Mouse (Mus musculus): ENCODE measurements at regions not wholly inside any gene's neighbourhood (a gene's known extent, or its start where the extent isn't known, plus 50 kb on each side); places are given as distances from the start of the nearest gene placed in this dataset.
"Not testable (repeated sequence)": the region's sequence is repeated elsewhere in the genome, so short reads cannot be mapped to it uniquely, and the experiment has no call there.

DNA sequence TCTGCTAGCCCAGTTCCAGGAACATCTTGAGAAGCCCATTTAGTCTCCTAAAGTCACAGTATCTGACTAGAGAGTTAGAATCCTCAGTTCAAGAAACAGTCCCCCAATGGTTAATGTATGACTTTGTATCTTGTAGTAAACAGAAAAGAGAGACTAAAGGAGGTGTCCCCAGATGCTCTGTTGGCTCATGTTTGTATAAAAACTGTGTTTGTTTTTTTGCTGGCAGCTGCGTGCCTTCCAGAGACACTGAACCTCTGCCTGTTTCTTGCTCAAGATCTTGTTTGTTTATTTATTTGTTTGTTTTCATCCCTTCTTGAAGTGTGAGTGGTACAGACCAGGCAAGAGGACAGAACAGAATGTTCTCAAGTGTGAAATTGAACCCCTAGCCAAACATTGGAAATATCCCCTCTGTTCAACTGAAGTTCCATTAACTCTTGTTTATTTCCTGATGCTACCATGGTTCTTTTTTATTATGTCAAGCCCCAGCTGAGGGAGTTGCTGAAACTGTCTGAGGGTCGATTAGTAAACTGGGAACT is 451.3 kb upstream of the Ube2e3 start:
- DNase-seq = no peak

DNA sequence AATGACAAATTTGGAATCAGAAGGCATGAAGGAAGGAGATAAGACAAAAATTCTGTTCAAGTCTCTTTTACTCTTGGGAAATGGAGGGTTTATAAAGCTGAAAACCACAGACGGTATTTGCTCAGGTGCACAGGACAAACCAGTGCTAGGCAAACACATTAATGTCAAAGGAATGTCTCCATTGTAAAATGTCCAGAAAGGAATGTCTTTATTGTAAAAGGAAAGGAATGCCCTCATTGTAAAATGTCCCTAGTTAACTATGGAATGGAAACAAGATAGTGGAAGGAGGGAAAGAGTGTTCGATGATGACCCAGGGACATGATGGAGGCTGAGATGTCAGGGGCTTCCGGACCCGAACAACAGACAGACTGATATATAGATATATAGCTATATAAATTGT is 454.9 kb upstream of the Ube2e3 start:
- no peak for DNase-seq

DNA sequence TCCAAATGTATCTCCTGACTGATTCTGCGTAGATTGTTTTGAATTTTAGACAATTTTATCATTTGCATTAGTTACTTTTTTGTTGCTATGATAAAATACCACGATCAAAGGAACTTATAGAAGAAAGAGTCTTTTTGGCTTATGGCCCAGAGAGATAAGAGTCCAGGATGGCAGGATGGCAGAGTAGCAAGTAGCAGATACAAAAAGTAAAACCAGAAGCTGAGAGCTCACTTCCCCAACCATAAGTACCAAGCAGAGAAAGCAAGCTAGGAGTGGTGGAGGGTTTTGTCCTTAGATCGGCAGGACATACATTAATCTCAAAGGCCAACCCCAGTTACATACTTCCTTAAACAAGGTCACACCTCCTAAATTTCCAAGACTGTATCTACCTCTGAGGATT is 457.7 kb upstream of the Cwc22 start:
- no peak for DNase-seq

DNA sequence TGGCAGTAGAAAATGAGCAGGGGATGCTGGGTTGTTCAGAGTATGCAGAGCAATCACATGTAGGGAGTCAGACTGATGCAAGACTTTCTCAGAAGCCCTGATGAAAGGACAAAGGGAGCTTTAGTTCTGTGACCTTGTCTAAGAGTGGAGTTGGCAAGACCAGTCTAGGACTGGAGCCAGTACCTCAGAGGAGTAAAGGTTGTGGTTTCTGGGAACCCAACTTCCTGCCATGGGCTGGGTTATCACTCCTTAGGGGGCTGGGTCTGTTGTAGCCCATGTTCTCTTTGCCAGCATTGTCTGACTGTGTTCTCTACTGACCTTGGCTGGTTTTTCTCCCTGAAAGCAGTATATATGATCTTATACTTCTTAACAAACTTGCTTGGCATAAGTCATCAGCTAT is 453.1 kb upstream of the Cwc22 start:
- DNase-seq = no peak

DNA sequence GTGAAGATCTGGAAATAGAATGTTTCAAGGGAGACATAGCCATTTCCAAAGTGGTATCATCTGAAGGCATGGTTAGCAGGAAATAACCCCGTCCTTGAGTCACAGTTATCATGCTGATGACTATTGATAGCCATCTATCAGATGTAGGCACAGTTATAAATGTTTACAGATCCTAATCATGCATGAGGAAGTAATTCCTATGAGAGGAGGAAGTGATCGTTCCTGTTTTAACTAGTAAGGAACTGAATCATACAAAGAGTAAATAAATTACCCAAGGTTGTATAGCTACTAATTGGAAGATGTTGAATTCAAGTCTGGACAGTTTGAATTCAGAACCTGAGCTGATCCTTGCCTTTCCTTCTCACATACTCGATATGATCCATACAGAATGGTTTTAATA is 450.7 kb upstream of the Cwc22 start:
- DNase-seq = no peak

DNA sequence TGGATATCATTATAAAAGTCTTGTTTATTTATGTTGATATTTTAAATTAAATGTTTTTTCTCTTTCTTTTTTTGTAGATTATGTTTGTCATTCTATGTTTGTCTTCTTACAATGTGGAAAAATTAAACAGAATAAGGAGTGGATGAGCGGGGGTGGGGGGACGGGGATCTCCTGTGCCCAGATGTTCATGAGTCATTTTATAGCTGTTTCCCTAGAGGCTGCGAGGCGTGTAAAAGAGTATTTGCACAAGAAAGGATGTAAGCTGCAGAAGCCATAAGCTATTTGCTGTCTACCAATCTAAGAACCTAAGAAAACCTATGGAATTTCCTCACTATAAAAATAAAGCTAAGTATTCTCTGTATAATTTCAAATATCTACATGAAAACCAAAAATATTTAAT is 446.9 kb upstream of the Cwc22 start:
- no peak for DNase-seq

DNA sequence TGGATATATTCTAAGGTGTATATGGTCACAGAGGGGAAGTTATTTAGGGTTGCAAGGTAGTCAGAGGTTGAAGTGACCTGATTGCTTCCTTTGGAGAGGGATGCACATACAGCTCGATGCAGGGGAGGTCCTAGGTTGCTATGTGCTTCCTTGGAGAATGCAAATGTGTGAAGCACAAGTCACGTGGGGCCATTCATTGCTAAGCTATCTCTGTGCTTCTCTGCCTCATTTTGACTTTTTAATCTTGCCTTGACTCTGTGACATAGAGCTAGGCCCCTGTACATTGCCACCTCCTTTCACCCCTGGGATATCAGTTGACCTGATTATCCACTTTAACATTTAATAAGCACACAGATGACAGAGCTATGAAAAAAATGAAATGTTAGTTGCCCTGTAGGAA is 446.2 kb upstream of the Cwc22 start:
- no peak for DNase-seq

DNA sequence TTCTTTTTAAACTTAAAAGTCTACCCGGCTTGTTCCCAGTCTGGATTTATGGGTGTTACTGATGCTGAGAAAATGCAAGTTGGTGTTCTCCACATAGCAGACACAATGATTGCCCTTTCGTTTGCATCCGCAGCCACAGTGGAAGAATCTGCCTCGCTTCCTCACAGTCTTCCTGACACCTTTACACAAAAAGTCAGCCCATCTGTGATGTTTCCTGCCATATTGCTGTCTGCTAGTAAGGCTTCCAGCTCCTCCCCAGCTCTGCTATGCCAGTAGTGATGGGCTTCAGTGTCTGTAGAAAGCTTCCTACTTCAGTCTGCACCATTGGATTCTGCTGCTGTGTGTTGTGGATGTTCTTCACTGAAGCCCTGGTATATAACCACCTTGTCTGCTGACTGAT is 441.8 kb upstream of the Cwc22 start:
- DNase-seq = no peak

DNA sequence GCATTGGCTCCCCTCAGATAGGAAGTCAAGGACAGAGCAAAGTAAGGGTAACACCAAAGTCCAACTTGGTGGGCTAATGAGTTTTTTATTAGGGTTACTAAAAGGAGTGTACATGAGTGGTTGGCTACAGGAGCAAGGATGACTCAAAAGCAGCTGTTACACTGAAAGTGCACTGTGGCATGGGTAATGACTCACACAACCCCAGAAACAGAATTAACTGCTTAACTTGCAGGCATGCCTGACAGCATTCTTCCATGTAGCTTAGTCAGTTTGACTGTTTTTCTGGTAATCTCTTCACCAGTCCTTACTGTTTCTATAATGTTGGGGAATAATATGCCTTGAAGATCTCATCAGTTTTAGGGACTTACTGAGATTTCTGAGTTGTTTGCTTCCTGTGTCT is 435.1 kb upstream of the Cwc22 start:
- DNase-seq = no peak

DNA sequence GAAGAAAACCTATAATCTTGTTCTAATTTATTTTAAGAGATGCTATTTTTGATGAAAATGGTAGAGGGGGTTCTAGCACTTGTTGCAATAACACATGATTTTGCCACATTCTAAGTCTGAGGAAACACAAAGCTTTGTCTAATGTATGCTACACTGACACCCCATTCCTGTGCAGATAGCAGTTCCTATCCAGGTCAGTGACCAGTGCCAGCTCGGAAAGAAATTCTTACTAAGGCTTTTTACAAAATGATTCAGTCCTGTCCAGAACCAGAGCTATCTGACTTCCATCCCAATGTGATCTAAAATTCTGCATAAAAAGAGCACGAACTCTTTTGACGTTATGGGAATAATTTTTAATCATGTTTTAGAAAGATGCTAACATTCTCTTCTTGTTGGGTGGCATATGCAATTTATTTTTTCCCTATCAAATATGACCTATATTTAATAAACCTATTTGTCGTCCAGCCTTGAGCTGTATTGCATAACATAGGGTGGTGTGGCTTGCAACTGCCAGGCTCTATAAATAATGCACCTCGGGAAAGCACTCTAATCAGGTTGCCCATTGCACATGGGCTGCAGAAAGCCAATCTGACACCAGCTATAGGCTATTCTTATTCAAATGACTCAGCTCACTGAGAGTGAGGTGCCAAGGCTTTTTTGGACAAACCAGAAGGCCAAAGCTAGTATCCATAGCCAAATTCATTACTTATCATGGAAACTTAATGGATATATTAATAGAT is 385.7 kb upstream of the Cwc22 start:
- DNase-seq = no peak

DNA sequence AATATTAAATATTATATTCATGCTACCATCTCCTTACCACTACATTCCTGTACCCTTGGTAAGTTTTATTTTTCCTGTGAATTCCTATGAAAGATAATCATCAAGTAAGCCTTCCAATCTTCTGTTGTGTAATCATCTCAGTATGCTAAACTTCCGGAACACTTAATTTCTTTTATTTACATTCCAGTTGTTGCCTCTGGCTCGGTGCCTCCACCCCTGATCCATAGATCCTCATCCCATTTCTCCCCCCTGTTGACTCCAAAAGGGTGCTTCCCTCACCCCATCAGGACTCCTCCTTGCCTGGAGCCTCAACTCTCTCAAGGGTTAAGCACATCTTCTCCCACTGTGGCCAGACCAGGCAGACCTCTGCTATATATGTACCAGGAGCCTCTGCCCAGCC is 379.9 kb upstream of the Cwc22 start:
- DNase-seq = no peak

DNA sequence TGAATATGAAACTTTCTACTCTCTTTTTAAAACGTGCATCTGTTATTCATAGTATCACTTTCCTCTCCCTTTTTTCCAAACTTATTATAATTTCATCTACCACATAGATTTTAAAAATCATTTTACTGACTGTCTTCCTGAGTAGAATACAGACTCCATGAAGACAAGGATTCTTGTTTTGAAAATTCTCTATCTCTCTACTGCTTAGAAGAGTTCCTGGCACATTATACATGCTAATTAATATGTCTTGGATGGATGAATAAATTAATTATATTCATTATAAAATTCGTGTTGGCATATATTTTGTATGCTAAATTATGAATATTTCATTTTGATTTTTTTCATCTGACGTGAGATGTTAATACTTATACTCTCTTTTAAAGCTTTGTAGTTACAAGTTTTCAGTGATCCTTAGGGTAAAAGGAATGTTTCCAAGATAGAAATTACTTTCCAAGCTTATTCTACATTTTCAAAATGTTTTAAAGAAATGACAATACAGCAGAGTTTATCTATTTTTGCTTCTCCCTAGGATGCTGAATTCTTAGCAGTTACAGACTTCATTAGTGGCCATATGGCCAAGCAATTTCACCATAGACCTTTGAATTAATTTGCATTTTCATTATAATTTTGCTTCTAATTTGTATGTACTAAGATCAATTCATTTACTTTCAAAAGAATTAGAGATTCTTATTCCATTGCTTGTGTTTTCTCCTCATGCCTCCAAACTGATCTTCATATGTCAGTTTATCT is 376.2 kb upstream of the Cwc22 start:
- no peak for DNase-seq

DNA sequence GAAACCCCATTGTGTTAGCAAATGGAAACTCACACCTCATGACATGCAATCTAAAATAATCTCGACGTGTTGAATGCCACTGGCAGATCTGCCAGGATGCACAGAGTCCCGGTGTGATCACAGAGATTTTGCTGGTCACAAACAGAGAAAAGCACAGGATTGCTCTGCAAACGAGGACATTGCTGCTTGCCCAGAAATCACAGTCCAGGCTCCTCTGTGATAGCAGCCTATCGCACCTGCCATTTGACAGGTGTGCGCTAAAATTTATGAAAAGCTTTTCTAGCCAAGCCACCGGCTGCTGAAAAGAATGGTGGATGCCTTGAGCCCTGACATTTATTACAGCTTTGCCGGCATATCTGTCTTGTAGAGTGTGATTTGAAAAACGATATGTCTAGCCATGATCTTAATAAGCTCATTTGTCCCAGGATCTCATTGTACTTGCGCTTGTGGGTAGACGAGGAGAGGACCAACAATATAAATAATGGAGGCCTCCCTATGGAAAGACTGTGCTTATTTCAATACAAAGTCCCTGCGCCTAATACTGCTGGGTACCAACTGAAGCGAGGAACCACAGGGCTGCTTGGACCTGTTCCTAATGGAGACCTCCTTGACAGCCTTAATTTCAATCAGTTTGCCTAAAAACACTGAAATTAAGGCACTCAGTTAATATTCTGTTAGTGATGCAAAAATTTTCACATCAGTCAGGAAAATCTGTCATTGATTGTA is 365.8 kb upstream of the Cwc22 start:
- DNase-seq = no peak

DNA sequence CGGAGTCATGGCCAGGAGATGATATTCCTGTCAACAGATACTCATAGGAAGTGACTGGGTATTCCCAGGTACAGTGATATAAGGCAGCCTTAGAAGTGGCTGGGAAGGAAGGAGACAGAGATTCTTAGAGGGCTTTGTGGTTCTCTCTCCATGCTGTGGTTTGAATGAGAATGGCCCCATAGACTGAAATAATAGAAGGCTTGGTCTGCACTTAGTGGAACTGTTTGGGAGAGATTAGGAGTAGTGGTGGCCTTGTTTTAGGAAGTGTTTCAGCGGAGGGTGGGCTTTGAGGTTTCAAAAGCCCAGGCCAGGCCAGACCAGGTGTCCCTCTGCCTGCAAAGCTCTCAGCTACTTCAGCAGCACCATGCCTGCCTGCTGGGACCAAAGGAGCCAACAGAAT is 363.2 kb upstream of the Cwc22 start:
- no peak for DNase-seq

DNA sequence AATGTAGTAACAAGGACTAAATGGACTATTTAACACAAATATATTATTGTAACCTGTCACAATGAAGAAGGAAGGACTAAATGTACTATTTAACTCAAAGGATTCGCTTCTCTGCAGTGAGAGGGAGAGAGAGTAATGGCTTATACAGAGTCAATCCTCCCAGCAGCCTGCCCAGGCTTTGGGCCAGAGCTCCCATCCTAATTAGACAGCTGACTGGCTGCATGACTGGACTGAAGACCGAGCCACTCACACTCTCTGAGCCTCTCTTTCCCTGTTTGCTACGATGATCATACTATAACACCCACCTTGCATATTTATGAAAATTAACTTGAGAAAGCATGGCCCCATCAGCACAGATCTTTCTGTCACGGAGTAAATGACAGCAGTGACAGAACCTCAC is 360.7 kb upstream of the Cwc22 start:
- DNase-seq = no peak

DNA sequence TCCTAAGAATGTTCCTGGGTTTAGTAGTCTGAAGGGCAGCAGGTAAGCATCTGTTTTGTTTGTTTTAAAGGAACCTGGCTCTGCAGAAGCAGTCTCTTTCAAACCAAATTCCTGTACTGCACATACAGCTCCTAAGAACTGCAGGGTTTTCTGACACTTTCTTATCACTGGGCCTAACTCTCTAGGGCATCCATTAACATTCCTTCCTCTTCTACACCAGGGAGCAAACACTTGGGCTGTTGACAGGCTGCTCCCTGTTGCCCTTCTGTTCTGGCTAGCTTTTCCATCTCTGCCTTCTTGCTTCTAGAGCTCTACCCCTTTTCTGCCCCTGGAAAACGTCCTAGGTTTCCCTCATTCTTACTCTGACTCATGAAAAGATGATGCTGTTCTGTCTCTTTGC is 345.5 kb upstream of the Cwc22 start:
- no peak for DNase-seq

DNA sequence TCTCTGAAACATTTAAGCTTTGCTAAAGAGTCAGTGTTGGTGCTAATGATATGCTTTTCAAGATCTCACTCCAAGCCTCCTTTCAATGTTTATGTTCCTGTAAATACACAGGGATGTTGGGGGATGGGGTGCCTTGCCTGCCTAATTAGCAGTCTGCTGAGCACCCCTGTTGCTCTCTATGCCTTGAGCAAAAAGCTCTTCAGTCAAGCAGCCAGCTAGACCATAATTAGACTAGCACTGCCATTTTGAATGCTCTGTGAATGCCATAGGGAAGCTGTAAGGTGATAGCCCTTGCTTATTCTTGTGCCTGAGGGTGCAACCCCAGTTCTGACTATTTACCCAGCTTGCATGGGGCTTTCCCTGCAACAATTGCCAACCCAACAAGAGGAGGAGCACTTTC is 338.6 kb upstream of the Cwc22 start:
- no peak for DNase-seq

DNA sequence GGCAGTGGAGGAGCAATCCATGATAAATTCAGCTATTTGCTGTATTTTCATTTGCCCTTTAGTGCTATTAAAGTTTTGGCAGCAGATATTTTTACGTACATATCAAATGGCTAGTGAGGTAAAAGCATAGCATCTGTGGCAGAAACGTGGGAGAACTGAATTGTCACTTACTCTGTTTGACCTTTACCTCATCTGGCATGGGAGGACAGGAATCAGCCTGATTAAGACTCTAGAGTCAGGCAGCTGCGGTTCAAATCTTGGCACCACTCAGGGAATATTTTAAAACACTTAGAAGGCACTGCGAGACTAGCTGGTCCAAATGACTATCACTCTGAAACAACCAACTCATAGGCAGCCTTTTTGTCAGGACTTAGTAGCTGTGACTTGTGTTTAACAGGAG is 337.4 kb upstream of the Cwc22 start:
- no peak for DNase-seq

DNA sequence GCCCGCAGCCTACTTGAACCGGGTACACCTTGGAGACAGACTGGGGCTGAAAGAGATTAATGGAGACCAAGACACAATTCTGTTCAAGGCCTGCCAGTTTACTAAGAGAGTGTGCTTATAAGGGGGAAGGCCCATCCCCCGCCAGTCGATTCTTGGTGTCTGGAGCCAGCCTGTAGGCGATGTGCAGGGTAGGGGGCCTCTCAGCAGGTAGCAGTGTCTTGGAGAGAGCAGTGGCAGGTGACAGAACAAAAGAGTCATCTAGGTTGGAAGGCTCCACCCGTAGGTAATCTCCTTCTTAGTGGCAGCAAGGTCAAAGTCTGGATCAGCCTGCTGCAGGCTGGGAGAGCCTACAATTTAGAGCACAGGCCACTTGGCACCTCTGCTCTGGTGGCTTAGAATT is 335.7 kb upstream of the Cwc22 start:
- DNase-seq = not testable (repeated sequence)

DNA sequence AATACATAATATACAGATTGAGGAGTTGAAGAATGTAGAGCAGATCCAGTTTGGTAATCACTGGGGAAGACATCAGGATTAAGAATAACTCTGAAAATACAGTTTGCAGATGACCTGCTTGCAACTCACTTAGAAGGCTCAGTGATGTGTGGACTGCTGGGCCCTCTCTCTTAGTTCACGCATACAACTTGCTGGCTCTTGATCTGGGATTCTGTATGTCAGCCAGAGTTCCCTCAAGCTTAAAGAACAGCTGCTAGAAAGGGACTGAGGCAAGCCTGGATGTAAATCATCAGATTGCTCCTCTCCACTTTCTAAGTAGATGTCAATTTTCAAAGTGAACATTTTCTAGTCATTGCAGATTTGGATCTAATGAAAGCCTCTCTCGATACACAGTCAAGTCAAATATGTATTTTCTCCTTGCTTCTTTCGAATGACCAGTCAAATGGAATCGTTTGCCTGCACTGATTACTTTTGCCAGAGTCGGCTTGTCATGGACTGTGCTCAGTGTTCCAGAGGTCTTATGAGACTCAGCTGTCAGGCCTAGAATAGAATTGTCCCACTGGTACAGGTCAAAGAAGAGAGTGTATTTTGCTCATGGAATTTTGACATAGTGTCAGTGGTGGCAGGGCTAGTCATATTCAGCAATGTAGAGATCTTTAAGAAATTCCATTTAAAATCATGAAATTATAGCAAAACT is 334.2 kb upstream of the Cwc22 start:
- no peak for DNase-seq

DNA sequence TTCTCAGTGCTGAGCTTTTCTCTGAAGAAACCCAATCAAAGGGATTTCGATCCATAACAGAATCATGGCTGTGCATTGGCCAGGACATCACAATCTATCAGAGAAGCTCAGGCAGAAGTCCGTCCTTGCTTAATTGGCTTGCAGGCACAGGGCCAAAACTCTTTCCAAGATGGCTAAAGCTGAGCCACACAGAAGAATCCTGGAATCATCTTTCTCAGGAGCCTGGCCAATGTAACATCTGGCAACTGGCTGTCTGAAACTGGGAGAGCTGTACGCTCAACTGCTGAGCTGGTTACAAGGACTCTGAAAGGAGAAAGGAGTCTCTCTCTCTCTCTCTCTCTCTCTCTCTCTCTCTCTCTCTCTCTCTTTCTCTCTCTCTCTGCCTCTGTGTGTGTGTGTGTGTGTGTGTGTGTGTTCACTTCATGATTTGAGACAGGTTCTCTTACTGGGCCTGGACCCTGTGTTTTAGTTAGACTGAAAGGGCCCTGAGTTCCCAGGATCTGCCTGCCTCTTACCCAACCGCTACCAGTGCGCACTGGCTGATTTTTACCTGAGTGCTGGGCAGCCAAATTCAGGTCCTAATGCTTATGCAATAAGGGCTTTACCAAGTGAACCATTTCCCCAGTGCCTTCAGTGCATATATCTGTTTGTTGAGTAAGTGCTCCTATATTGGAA is 333.3 kb upstream of the Cwc22 start:
- no peak for DNase-seq

DNA sequence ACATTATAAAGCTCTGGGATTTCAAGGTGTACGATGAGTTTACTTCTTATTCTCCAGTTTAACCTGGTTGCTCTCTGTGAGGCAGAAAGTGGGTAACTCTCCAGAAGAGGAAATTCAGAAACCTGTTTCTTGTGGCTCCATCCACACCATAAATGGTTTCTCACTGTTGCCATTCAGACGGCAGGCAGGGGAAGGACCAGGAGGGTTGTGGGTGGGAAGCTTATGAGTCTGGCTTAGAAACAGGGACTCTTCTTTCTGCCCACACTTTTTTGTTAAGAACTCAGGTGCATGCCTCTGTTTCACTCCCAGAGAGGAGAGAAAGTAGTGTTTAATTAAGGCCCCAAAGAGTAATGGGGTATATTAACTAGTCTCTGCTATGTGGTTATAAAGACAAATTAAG is 332.5 kb upstream of the Cwc22 start:
- DNase-seq = no peak

DNA sequence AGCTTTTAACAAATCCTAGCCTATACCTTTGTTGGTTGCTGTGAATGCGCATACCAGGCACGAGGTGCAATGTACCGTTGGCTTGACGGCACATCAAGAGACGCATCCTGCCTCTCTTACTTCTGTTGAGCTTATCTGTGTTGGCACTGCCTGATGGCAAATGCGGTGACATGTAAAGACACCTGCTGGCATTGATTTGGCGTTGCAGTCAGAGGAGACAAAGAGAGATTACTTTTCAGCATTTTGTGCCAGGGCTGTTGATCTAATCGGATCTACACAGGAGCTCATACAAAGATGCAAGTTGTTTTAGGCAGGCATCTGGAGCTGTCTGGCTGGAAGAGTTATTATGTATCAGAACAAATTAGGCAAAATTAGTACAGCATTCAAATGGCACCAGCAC is 331.5 kb upstream of the Cwc22 start:
- DNase-seq = peak in 1 of 2 experiments; percentile 27

All from kidney, postnatal 25 days (tissue).